Mouse (Mus musculus): ENCODE measurements around the gene Olfr1101.

Gene Olfr1101

GRCm38 (mm10) chr2:86991121-86991520, at the start of gene Olfr1101:
Gene Olfr1101, minus strand, starts transcription at chr2:86991221.
- DNase-seq (ENCODE audit: low spot score), result no peak

GRCm38 (mm10) chr2:87036431-87036830, 45.4 kb upstream of the Olfr1101 start, which contains the start of gene Olfr1105:
Gene Olfr1105, minus strand, starts transcription at chr2:87036531.
- no peak for DNase-seq (ENCODE audit: low spot score)

- no peak for DNase-seq (ENCODE audit: low spot score)
Measured at GRCm38 (mm10) chr2:87026980-87027379, 36.0 kb upstream of the Olfr1101 start, which contains the start of gene Olfr1104. Gene Olfr1104, minus strand, starts transcription at chr2:87027080.

GRCm38 (mm10) chr2:86998098-86998497, 7.1 kb upstream of the Olfr1101 start, which contains the start of gene Olfr1102:
Gene Olfr1102, plus strand, starts transcription at chr2:86998398.
- no peak for DNase-seq (ENCODE audit: low spot score)

DNA sequence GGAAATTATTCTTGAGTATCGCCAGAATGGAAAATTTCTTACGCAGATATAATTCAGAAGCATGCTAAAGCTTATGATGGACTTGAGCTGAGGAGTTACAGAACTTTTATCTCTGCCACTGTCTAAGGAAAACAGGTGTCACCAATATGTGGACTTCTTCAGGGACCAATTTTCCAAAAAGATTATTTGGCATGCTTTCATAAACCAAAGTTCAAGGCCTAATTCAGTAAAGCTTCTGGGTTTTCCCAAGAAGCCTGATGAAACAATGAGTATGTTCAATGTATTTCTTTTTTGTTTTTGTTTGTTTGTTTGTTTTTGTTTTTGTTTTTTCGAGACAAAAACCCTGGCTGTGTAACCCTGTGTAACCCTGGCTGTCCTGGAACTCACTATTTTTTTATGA, 11.2 kb downstream of the Olfr1101 start, which contains the start of gene Olfr1100:
Olfr1100 (minus strand) TSS at position 101 of the 400 bp plus-strand sequence.
- DNase-seq (ENCODE audit: low spot score), result no peak

DNA sequence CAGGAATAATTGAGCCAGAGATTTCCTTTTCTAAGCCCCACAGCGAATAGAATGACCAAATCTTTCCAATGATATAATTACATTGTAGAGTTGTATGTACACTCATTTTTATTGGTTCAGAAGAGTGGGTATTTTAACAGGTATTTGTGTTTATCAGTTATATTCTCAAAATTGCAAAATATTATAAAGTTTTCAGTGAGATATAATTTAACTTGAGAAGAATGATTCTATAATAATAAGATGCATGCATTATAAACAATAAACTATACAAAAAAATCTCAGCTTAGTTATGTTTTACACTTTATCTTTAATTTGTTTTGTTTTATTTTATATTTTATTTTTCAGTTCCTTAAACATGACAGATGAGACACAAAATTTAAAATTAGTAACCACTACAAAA, 30.4 kb downstream of the Olfr1101 start, which contains the start of gene Olfr1099:
Olfr1099 (minus strand) TSS at position 101 of the 400 bp plus-strand sequence.
- DNase-seq (ENCODE audit: low spot score), result no peak

Measured in testis, postnatal 14 days (tissue).